Mouse (Mus musculus): ENCODE measurements at regions not wholly inside any gene's neighbourhood (a gene's known extent, or its start where the extent isn't known, plus 50 kb on each side); places are given as distances from the start of the nearest gene placed in this dataset.

- no peak for TF ChIP-seq CTCF (IDR thresholded peaks at IDR 0.05; ENCODE audit: low read depth)
- no peak for TF ChIP-seq EP300 (optimal IDR thresholded peaks at IDR 0.05)
These were observed 583.5 kb downstream of the Zfp706 start for GRCm38 (mm10) chr15:36424047-36424446.
